Mouse (Mus musculus): ENCODE data around the gene Cul5. TPM values are rescaled to one million over a fixed set of nuclear protein-coding genes. Genes with fewer than 3 reads are reported as not detected.

The Cul5 gene
- polyA plus RNA-seq, 1 experiment from 2014 or later: 28.3 TPM

GRCm38 (mm10) chr9:53614286-53614685 is 55.5 kb downstream of the Cul5 start:
- Histone ChIP-seq H3K9me3 (ENCODE audit: control insufficient read depth, low read length) (no peaks in the 10 kb centered on the region), H3K4me3 (ENCODE audit: low read depth, low read length) (no peak overlapping the region), H3K36me3 (ENCODE audit: control insufficient read depth, insufficient read depth, low read length) (peaks cover 3% of the 10 kb centered on the region; the same call in 1 of the 2 replicates), H3K27ac (ENCODE audit: low read depth, low read length) (no peak overlapping the region), H3K4me2 (no peak overlapping the region), H3K27me3 (replicated peaks; ENCODE audit: control insufficient read depth, insufficient read depth, low read length) (no peaks in the 10 kb centered on the region), H3K4me1 (replicated peaks; ENCODE audit: control insufficient read depth, insufficient read depth, low read length) (peaks cover under 1% of the 10 kb centered on the region; the same call in 1 of the 2 replicates), H3K9ac (ENCODE audit: low read depth, low read length) (no peak overlapping the region)
- no peak for ATAC-seq (replicated peaks; ENCODE audit: low FRiP score)
- 87% methylated on average over 4 of the region's 4 CpGs for WGBS
- no peak for DNase-seq (ENCODE audit: low spot score)

- Histone ChIP-seq H3K9ac (ENCODE audit: low read depth, low read length) (peak within 1 kb of the TSS; percentile 80), H3K36me3 (ENCODE audit: control insufficient read depth, insufficient read depth, low read length) (no peaks in the 10 kb centered on the region), H3K27ac (ENCODE audit: low read depth, low read length) (0 out of 2 replicates have a peak within 1 kb of the TSS, but pooled peaks have one; percentile 10), H3K27me3 (replicated peaks; ENCODE audit: control insufficient read depth, insufficient read depth, low read length) (no peaks in the 10 kb centered on the region), H3K4me3 (ENCODE audit: low read depth, low read length) (peak within 1 kb of the TSS; percentile 71), H3K9me3 (ENCODE audit: control insufficient read depth, low read length) (no peaks in the 10 kb centered on the region), H3K4me1 (replicated peaks; ENCODE audit: control insufficient read depth, insufficient read depth, low read length) (peaks cover 3% of the 10 kb centered on the region; the same call in 1 of the 2 replicates), H3K4me2 (peak within 1 kb of the TSS; percentile 95)
- WGBS: 5% methylated on average over 52 of the region's 52 CpGs
- peak; percentile 84 for DNase-seq (ENCODE audit: low spot score)
- ATAC-seq (replicated peaks; ENCODE audit: low FRiP score): peak; percentile 98
These were observed 59.6 kb downstream of the Cul5 start, which contains the start of gene Acat1 for GRCm38 (mm10) chr9:53609968-53610781. Gene Acat1 (minus strand): TSS chr9:53610382.

- no peaks in the 10 kb centered on the region for H3K27me3 ChIP-seq (replicated peaks; ENCODE audit: control insufficient read depth, insufficient read depth, low read length)
- H3K36me3 ChIP-seq (ENCODE audit: control insufficient read depth, insufficient read depth, low read length): no peaks in the 10 kb centered on the region
- 77% methylated on average over 12 of the region's 12 CpGs for WGBS
- peak overlapping the region; percentile 95 for H3K4me2 ChIP-seq
- peak overlapping the region; percentile 71 for H3K4me3 ChIP-seq (ENCODE audit: low read depth, low read length)
- H3K27ac ChIP-seq (ENCODE audit: low read depth, low read length): no peak overlapping the region
- DNase-seq (ENCODE audit: low spot score) (no peak), ATAC-seq (replicated peaks; ENCODE audit: low FRiP score) (no peak)
- H3K9ac ChIP-seq (ENCODE audit: low read depth, low read length): peak overlapping the region; percentile 80
- H3K4me1 ChIP-seq (replicated peaks; ENCODE audit: control insufficient read depth, insufficient read depth, low read length): peaks cover 3% of the 10 kb centered on the region; the same call in 1 of the 2 replicates
- H3K9me3 ChIP-seq (ENCODE audit: control insufficient read depth, low read length): no peaks in the 10 kb centered on the region
These were observed 60.4 kb downstream of the Cul5 start for GRCm38 (mm10) chr9:53609306-53609967.

- peaks cover 12% of the 10 kb centered on the region for H3K4me1 ChIP-seq (replicated peaks; ENCODE audit: control insufficient read depth, insufficient read depth, low read length)
- H3K27ac ChIP-seq (ENCODE audit: low read depth, low read length): no peak overlapping the region
- H3K4me3 ChIP-seq (ENCODE audit: low read depth, low read length): no peak overlapping the region
- ATAC-seq (replicated peaks; ENCODE audit: low FRiP score) (no peak), DNase-seq (ENCODE audit: low spot score) (no peak)
- H3K4me2 ChIP-seq: no peak overlapping the region
- no peaks in the 10 kb centered on the region for H3K27me3 ChIP-seq (replicated peaks; ENCODE audit: control insufficient read depth, insufficient read depth, low read length)
- 90% methylated on average over 4 of the region's 4 CpGs for WGBS
- no peaks in the 10 kb centered on the region for H3K9me3 ChIP-seq (ENCODE audit: control insufficient read depth, low read length)
- no peaks in the 10 kb centered on the region for H3K36me3 ChIP-seq (ENCODE audit: control insufficient read depth, insufficient read depth, low read length)
- no peak overlapping the region for H3K9ac ChIP-seq (ENCODE audit: low read depth, low read length)
These were observed 62.0 kb downstream of the Cul5 start for GRCm38 (mm10) chr9:53607816-53608215.

DNA sequence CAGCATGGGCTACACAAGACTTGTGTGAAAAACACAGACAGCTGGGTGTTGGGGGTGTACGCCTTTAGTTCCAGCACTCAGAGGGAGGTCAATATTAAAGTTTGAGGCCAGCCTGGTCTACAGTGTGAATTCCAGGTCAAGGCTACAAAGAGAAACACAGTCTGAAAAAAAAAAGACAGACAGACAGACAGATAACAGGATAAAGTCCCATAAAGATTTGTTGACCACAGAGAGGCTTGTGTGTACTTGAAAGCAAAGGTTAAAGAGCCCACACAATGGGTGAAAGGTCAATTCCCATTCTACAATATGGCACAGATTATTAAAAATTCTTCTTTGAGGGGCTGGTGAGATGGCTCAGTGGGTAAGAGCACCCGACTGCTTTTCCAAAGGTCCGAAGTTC is 62.6 kb downstream of the Cul5 start:
- no peak for ATAC-seq (replicated peaks; ENCODE audit: low FRiP score)
- Histone ChIP-seq H3K4me2 (no peak overlapping the region), H3K36me3 (ENCODE audit: control insufficient read depth, insufficient read depth, low read length) (no peaks in the 10 kb centered on the region), H3K4me1 (replicated peaks; ENCODE audit: control insufficient read depth, insufficient read depth, low read length) (peaks cover 12% of the 10 kb centered on the region), H3K27me3 (replicated peaks; ENCODE audit: control insufficient read depth, insufficient read depth, low read length) (no peaks in the 10 kb centered on the region), H3K27ac (ENCODE audit: low read depth, low read length) (no peak overlapping the region), H3K9ac (ENCODE audit: low read depth, low read length) (no peak overlapping the region), H3K4me3 (ENCODE audit: low read depth, low read length) (no peak overlapping the region), H3K9me3 (ENCODE audit: control insufficient read depth, low read length) (no peaks in the 10 kb centered on the region)
- 80% methylated on average over 3 of the region's 3 CpGs for WGBS
- no peak for DNase-seq (ENCODE audit: low spot score)

- 88% methylated on average over 5 of the region's 5 CpGs for WGBS
- H3K27ac ChIP-seq (ENCODE audit: low read depth, low read length): no peak overlapping the region
- H3K4me3 ChIP-seq (ENCODE audit: low read depth, low read length): no peak overlapping the region
- peaks cover 12% of the 10 kb centered on the region for H3K4me1 ChIP-seq (replicated peaks; ENCODE audit: control insufficient read depth, insufficient read depth, low read length)
- H3K9ac ChIP-seq (ENCODE audit: low read depth, low read length): no peak overlapping the region
- no peak for ATAC-seq (replicated peaks; ENCODE audit: low FRiP score)
- H3K27me3 ChIP-seq (replicated peaks; ENCODE audit: control insufficient read depth, insufficient read depth, low read length): no peaks in the 10 kb centered on the region
- H3K36me3 ChIP-seq (ENCODE audit: control insufficient read depth, insufficient read depth, low read length): no peaks in the 10 kb centered on the region
- H3K9me3 ChIP-seq (ENCODE audit: control insufficient read depth, low read length): no peaks in the 10 kb centered on the region
- no peak for DNase-seq (ENCODE audit: low spot score)
- H3K4me2 ChIP-seq: no peak overlapping the region
These were observed 64.9 kb downstream of the Cul5 start for GRCm38 (mm10) chr9:53604954-53605353.

DNA sequence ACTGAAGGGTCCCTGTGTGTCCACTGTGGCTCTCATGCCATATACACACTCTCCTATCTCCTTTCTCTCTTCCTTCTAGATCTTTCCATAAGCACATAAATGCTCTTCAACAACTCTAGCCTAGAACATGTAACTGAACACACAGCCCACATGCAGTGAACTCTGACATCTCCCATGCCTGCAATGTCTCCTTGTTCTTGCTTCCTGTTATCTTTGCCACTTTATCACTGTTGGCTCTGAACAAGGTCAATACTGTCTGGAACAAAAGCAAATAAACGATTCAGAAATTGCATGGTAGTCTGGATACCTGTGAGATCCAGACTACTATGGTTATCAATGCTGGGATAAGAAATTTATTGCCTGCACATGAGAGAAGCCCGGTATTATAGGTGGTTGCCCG is 66.0 kb downstream of the Cul5 start:
- Histone ChIP-seq H3K9ac (ENCODE audit: low read depth, low read length) (no peak overlapping the region), H3K27me3 (replicated peaks; ENCODE audit: control insufficient read depth, insufficient read depth, low read length) (no peaks in the 10 kb centered on the region), H3K9me3 (ENCODE audit: control insufficient read depth, low read length) (no peaks in the 10 kb centered on the region), H3K27ac (ENCODE audit: low read depth, low read length) (no peak overlapping the region; the same call in 1 of the 2 replicates), H3K36me3 (ENCODE audit: control insufficient read depth, insufficient read depth, low read length) (no peaks in the 10 kb centered on the region), H3K4me1 (replicated peaks; ENCODE audit: control insufficient read depth, insufficient read depth, low read length) (peaks cover 9% of the 10 kb centered on the region), H3K4me2 (no peak overlapping the region), H3K4me3 (ENCODE audit: low read depth, low read length) (no peak overlapping the region)
- 72% methylated on average over 3 of the region's 3 CpGs for WGBS
- DNase-seq (ENCODE audit: low spot score) (no peak), ATAC-seq (replicated peaks; ENCODE audit: low FRiP score) (no peak)

DNA sequence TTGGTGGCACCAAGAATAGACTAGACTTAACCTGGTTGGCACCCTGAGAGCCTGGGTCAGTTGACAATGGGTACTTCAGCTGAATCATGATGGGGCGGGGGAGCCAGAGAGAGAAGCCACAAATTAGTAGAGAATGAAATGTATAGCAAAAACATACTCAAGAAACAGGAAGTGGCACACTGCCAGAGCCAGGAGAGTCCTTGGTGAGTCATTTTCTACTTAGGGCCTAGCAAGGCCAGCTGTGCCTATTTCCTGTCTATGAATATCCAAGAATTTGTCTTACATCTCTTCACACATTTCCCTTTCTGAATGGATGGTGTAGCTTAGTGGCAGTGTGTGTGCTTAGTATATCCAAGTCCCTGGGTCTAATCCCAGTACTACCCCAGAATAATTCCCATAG is 66.4 kb downstream of the Cul5 start:
- no peak for ATAC-seq (replicated peaks; ENCODE audit: low FRiP score)
- Histone ChIP-seq H3K27ac (ENCODE audit: low read depth, low read length) (no peak overlapping the region; the same call in 1 of the 2 replicates), H3K9ac (ENCODE audit: low read depth, low read length) (no peak overlapping the region), H3K4me1 (replicated peaks; ENCODE audit: control insufficient read depth, insufficient read depth, low read length) (peaks cover 9% of the 10 kb centered on the region), H3K4me2 (no peak overlapping the region), H3K9me3 (ENCODE audit: control insufficient read depth, low read length) (no peaks in the 10 kb centered on the region), H3K4me3 (ENCODE audit: low read depth, low read length) (no peak overlapping the region), H3K27me3 (replicated peaks; ENCODE audit: control insufficient read depth, insufficient read depth, low read length) (no peaks in the 10 kb centered on the region), H3K36me3 (ENCODE audit: control insufficient read depth, insufficient read depth, low read length) (no peaks in the 10 kb centered on the region)
- no peak for DNase-seq (ENCODE audit: low spot score)
- 63% methylated on average over 1 of the region's 1 CpGs for WGBS
